Mouse (Mus musculus) myocyte (in vitro differentiated cells): ENCODE data around the gene Shd. TPM values are rescaled to one million over a fixed set of nuclear protein-coding genes. Genes with fewer than 3 reads are reported as not detected.
"Not testable (repeated sequence)": the region's sequence is repeated elsewhere in the genome, so short reads cannot be mapped to it uniquely, and the experiment has no call there.

Experiments used
- H3K27me3 ChIP-seq: one replicate; pipeline ENCODE4 v1.6.1; 2011; ENCODE audit not compliant: control insufficient read depth, insufficient read depth, insufficient read length
- H3K36me3 ChIP-seq: one replicate; pipeline ENCODE4 v1.6.1; 2011; ENCODE audit not compliant: control insufficient read depth, insufficient read depth
- H3K4me2 ChIP-seq: one replicate; pipeline ENCODE4 v1.6.1; 2011; ENCODE audit warnings: low read depth, control low read depth
- H3K4me3 ChIP-seq: one replicate; pipeline ENCODE4 v1.5.1; 2011; ENCODE audit warnings: mild to moderate bottlenecking, control low read depth, moderate library complexity
- H3K79me2 ChIP-seq: one replicate; pipeline ENCODE4 v1.6.1; 2011; ENCODE audit not compliant: control insufficient read depth, insufficient read depth
- H3ac ChIP-seq: one replicate; pipeline ENCODE4 v1.6.1; 2011; ENCODE audit not compliant: control insufficient read depth, insufficient read length
- CEBPB ChIP-seq: IDR thresholded peaks from 2 replicates; pipeline ENCODE4 v1.6.1; 2011; ENCODE audit warnings: mild to moderate bottlenecking, moderate library complexity; ENCODE audit not compliant: poor library complexity, insufficient read depth, severe bottlenecking
- E2F4 ChIP-seq: IDR thresholded peaks from one replicate; pipeline ENCODE4 v1.6.1; 2011; ENCODE audit warnings: mild to moderate bottlenecking, control low read depth, moderate library complexity; ENCODE audit not compliant: insufficient read depth
- MAX ChIP-seq: IDR thresholded peaks from one replicate; pipeline ENCODE4 v1.6.1; 2011; ENCODE audit warnings: low read depth, mild to moderate bottlenecking, control low read depth
- MYOD1 ChIP-seq, 3 experiments: IDR thresholded peaks; one replicate each; pipeline ENCODE4 v1.6.1; 2011; ENCODE audit warnings: control low read depth in 2 of 3, low read depth in 2 of 3, mild to moderate bottlenecking in 2 of 3, moderate library complexity in 1 of 3; ENCODE audit not compliant: insufficient read length in 2 of 3, control insufficient read depth in 1 of 3
- MYOG ChIP-seq, 3 experiments: IDR thresholded peaks; one replicate each; pipeline ENCODE4 v1.6.1; 2011; ENCODE audit warnings: control low read depth in 2 of 3, low read depth in 2 of 3, mild to moderate bottlenecking in 2 of 3; ENCODE audit not compliant: insufficient read length in 2 of 3, control insufficient read depth in 1 of 3, insufficient read depth in 1 of 3
- POLR2A ChIP-seq: IDR thresholded peaks from one replicate; pipeline ENCODE4 v1.6.1; 2011; ENCODE audit warnings: low read depth, mild to moderate bottlenecking, control low read depth, moderate library complexity; ENCODE audit not compliant: insufficient read length
- POLR2AphosphoS2 ChIP-seq: IDR thresholded peaks from one replicate; pipeline ENCODE4 v1.6.1; 2011; ENCODE audit warnings: low read depth, control low read depth; ENCODE audit not compliant: insufficient read length
- REST ChIP-seq: IDR thresholded peaks from one replicate; pipeline ENCODE4 v1.6.1; 2011; ENCODE audit warnings: mild to moderate bottlenecking, control low read depth, moderate library complexity; ENCODE audit not compliant: insufficient read depth, insufficient read length
- SRF ChIP-seq: IDR thresholded peaks from one replicate; pipeline ENCODE4 v1.6.1; 2011; ENCODE audit warnings: low read depth; ENCODE audit not compliant: control insufficient read depth, insufficient read length
- TCF12 ChIP-seq: IDR thresholded peaks from one replicate; pipeline ENCODE4 v1.6.1; 2011; ENCODE audit warnings: mild to moderate bottlenecking, control low read depth; ENCODE audit not compliant: poor library complexity, insufficient read depth, severe bottlenecking
- TCF3 ChIP-seq: IDR thresholded peaks from one replicate; pipeline ENCODE4 v1.6.1; 2011; ENCODE audit warnings: low read depth, control low read depth; ENCODE audit not compliant: insufficient read length
- USF1 ChIP-seq: IDR thresholded peaks from one replicate; pipeline ENCODE4 v1.6.1; 2011; ENCODE audit warnings: low read depth, mild to moderate bottlenecking, control low read depth, moderate library complexity
- polyA plus RNA-seq: library from polyadenylated mRNA; unstranded; fragments of >200 nt; fragmentation: generic; extraction: Trizol; gene quantifications from one replicate; pipeline ENCODE4 v1.2.1, GENCODE M21; 2012; ENCODE audit warnings: missing spikeins

The Shd gene
- 0.13 TPM for polyA plus RNA-seq

DNA sequence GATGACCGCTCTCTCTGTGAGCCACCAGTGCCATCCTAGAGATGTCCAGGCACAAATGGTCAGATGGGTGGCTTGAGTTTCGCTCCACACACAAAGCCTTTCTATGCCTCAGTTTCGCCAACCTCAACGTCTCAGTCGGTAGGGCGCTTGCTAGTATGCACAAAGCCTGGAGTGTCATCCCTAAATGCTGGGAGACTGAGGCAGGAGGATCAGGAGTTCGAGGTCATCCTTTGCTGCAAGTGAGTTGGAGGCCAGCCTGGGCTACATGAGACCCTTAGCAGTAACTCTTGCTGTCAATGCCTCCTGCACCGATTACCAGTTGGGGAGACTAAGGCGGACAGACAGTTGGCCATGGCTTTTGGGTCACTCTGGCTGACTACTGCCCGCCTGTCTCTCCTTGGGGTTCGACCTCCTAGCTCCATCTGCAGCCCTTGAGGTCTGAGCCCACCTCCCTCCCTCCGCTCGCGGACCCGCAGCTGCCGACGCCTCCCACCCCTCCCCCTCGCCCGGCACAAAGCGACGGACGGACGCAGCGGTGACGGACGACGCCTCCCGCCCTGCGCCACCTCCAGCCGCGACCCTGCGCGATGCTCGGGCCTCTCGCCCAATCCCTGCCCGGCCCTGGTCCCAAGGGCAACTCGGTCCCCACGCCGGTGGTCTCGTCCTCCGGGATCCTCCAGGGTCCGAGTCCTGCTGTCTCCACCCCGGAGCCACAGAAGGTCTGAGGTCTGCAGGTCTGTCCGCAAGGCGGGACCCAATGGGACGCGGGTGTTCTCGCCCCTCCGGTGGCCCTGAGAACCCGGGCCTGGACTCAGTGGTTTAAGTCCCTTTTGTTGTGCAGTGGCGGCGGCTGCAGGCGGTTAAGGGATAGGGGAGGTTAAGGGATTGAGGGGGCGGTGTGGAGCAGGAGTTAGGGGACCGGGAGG, at the start of gene Shd:
Gene Shd (plus strand): TSS at position 502 of the 926 bp plus-strand sequence.
- no peak within 1 kb of the TSS for H3K4me3 ChIP-seq
- no peaks in the 10 kb centered on the region for H3K79me2 ChIP-seq
- no peak within 1 kb of the TSS for H3K4me2 ChIP-seq
- H3K27me3 ChIP-seq, result peaks cover 17% of the 10 kb centered on the region
- H3K36me3 ChIP-seq, result peaks cover 5% of the 10 kb centered on the region
- peak; percentile 27 for TF ChIP-seq POLR2AphosphoS2
- peak; percentile 22 for TF ChIP-seq POLR2A
- no peak for TF ChIP-seq USF1
- TF ChIP-seq MYOD1 (IDR thresholded peaks at IDR 0.05; ENCODE audit: control insufficient read depth in 1 of 3, insufficient read length in 2 of 3, low read depth in 2 of 3), result no peak
- H3ac ChIP-seq, result no peak within 1 kb of the TSS

- no peaks in the 10 kb centered on the region for H3K79me2 ChIP-seq
- peak overlapping the region; percentile 37 for H3K4me3 ChIP-seq
- H3K36me3 ChIP-seq, result no peaks in the 10 kb centered on the region
- TF ChIP-seq SRF (no peak), TCF3 (no peak), MYOD1 (IDR thresholded peaks at IDR 0.05; ENCODE audit: control insufficient read depth in 1 of 3, insufficient read length in 2 of 3, low read depth in 2 of 3) (peak in 1 of 3 experiments; percentile 28), CEBPB (no peak), POLR2AphosphoS2 (peak; percentile 69), POLR2A (peak; percentile 83), E2F4 (no peak), TCF12 (no peak), USF1 (no peak), MAX (no peak), REST (no peak), MYOG (IDR thresholded peaks at IDR 0.05; ENCODE audit: control insufficient read depth in 1 of 3, insufficient read depth in 1 of 3, insufficient read length in 2 of 3, low read depth in 2 of 3) (peak in 1 of 3 experiments; percentile 2)
- H3K27me3 ChIP-seq, result no peaks in the 10 kb centered on the region
- H3ac ChIP-seq, result peak overlapping the region; percentile 32
- peak overlapping the region; percentile 90 for H3K4me2 ChIP-seq
Measured at GRCm38 (mm10) chr17:55931553-55932502, 38.4 kb upstream of the Shd start.

- Histone ChIP-seq H3K79me2 (no peaks in the 10 kb centered on the region), H3K36me3 (no peaks in the 10 kb centered on the region), H3K27me3 (no peaks in the 10 kb centered on the region), H3K4me3 (peak overlapping the region; percentile 37), H3K4me2 (peak overlapping the region; percentile 90), H3ac (no peak overlapping the region)
- TF ChIP-seq REST (no peak), TCF12 (no peak), POLR2A (no peak), SRF (no peak), E2F4 (no peak), MAX (no peak), USF1 (no peak), MYOD1 (IDR thresholded peaks at IDR 0.05; ENCODE audit: control insufficient read depth in 1 of 3, insufficient read length in 2 of 3, low read depth in 2 of 3) (no peak), TCF3 (no peak)
Measured at GRCm38 (mm10) chr17:55932635-55933034, 37.6 kb upstream of the Shd start.

GRCm38 (mm10) chr17:55933191-55933590, 37.1 kb upstream of the Shd start:
- Histone ChIP-seq H3K27me3 (no peaks in the 10 kb centered on the region), H3K36me3 (no peaks in the 10 kb centered on the region), H3ac (no peak overlapping the region), H3K4me2 (no peak overlapping the region), H3K4me3 (no peak overlapping the region), H3K79me2 (no peaks in the 10 kb centered on the region)
- TF ChIP-seq USF1 (no peak), MAX (no peak), TCF12 (no peak), POLR2A (no peak), MYOD1 (IDR thresholded peaks at IDR 0.05; ENCODE audit: control insufficient read depth in 1 of 3, insufficient read length in 2 of 3, low read depth in 2 of 3) (no peak), POLR2AphosphoS2 (no peak), SRF (no peak), CEBPB (no peak), REST (no peak), E2F4 (no peak), TCF3 (no peak)

GRCm38 (mm10) chr17:55944387-55944865, 25.8 kb upstream of the Shd start:
- peak overlapping the region; percentile 80 for H3K4me2 ChIP-seq
- peak overlapping the region; percentile 53 for H3K4me3 ChIP-seq
- not testable (repeated sequence) for H3K36me3 ChIP-seq, H3K27me3 ChIP-seq, H3K79me2 ChIP-seq
- peak overlapping the region; percentile 78 for H3ac ChIP-seq
